Mouse (Mus musculus): ENCODE results near the gene Gm14412. TPM values are rescaled to one million over a fixed set of nuclear protein-coding genes. Genes with fewer than 3 reads are reported as not detected.

Gene Gm14412
- polyA plus RNA-seq, 1 experiment from 2014 or later = 0.24 TPM

Other genes starting within 250 kb of the Gm14412 start
- gene Gm14401, start 250.0 kb downstream of the Gm14412 start, polyA plus RNA-seq (2016; fragmentation: Nextera tagmentation; extraction: Ambion mirVana) = not detected in 2 replicates
- gene Gm14410, start 117.9 kb downstream of the Gm14412 start, polyA plus RNA-seq (2016; fragmentation: Nextera tagmentation; extraction: Ambion mirVana) = 31.4 and 32.7 TPM in 2 replicates
- not detected in 2 replicates for gene Gm14409, start 57.3 kb downstream of the Gm14412 start, polyA plus RNA-seq (2016; fragmentation: Nextera tagmentation; extraction: Ambion mirVana)
- gene Gm14418, start 74.0 kb upstream of the Gm14412 start, polyA plus RNA-seq (2016; fragmentation: Nextera tagmentation; extraction: Ambion mirVana) = 11.9 TPM in 2 replicates
- 13.0 and 15.0 TPM in 2 replicates for gene Zfp970, start 140.4 kb upstream of the Gm14412 start, polyA plus RNA-seq (2016; fragmentation: Nextera tagmentation; extraction: Ambion mirVana)
- 5.5 and 7.3 TPM in 2 replicates for gene Gm14403, start 173.9 kb upstream of the Gm14412 start, polyA plus RNA-seq (2016; fragmentation: Nextera tagmentation; extraction: Ambion mirVana)